Mouse (Mus musculus) colon, adult 2 months (tissue): Measurements from ENCODE around the gene Exoc6. TPM values are rescaled to one million over a fixed set of nuclear protein-coding genes. Genes with fewer than 3 reads are reported as not detected.

Source experiments
- polyA plus RNA-seq: library from polyadenylated mRNA; depleted of rRNA; stranded (reverse); fragments of >200 nt; gene quantifications from 2 replicates; pipeline ENCODE4 v1.2.3, GENCODE M21; 2012; rRNA removed

The Exoc6 gene
- polyA plus RNA-seq = 4.5 and 5.0 TPM in 2 replicates

GRCm38 (mm10) chr19:37550101-37551039 lies at the start of gene Exoc6:
TSS of gene Exoc6 (plus strand) at chr19:37550418.

GRCm38 (mm10) chr19:37685281-37685680 lies 135.1 kb downstream of the Exoc6 start, which contains the start of gene Cyp26c1:
TSS of gene Cyp26c1 (plus strand) at chr19:37685581.

GRCm38 (mm10) chr19:37697651-37698272 lies 147.5 kb downstream of the Exoc6 start, which contains the start of gene Cyp26a1:
TSS of gene Cyp26a1 (plus strand) at chr19:37697798.

Other genes with a start within 250 kb of the Exoc6 start
- 6.8 and 7.4 TPM in 2 replicates for gene Ide, start 212.6 kb upstream of the Exoc6 start, polyA plus RNA-seq
- gene Kif11, start 174.0 kb upstream of the Exoc6 start, polyA plus RNA-seq = 1.2 and 1.7 TPM in 2 replicates
- gene Hhex, start 115.6 kb upstream of the Exoc6 start, polyA plus RNA-seq = 4.8 and 5.9 TPM in 2 replicates
- gene Cyp26c1, start 135.2 kb downstream of the Exoc6 start, polyA plus RNA-seq = 0.08 TPM in 2 replicates
- 0.32 TPM in 1 of 2 replicates, not detected in the other for gene Cyp26a1, start 147.4 kb downstream of the Exoc6 start, polyA plus RNA-seq